Mouse (Mus musculus) heart, embryonic 12.5 days (tissue): ENCODE measurements around the gene Ankrd36. TPM values are rescaled to one million over a fixed set of nuclear protein-coding genes. Genes with fewer than 3 reads are reported as not detected.

Experiments
- ATAC-seq: fragments of 200-750 bp; cut with Nextera tagmentation; 2 replicates; pipeline ENCODE4 v1.8.0; 2017; ENCODE audit warnings: moderate TSS enrichment, moderate library complexity; ENCODE audit not compliant: insufficient number of reproducible peaks, low FRiP score
- H3K27ac ChIP-seq: fragments of 300-500 bp; sonication (generic); 2 replicates; pipeline ENCODE4 v1.5.1; 2016; ENCODE audit warnings: mild to moderate bottlenecking, moderate library complexity; ENCODE audit not compliant: poor library complexity, severe bottlenecking
- H3K27me3 ChIP-seq: fragments of 300-500 bp; sonication (generic); replicated peaks from 2 replicates; pipeline ENCODE4 v1.6.1; 2016; ENCODE audit warnings: mild to moderate bottlenecking, moderate library complexity
- H3K36me3 ChIP-seq: fragments of 300-500 bp; sonication (generic); 2 replicates; pipeline ENCODE4 v1.6.1; 2016; ENCODE audit warnings: mild to moderate bottlenecking, moderate library complexity
- H3K4me1 ChIP-seq: fragments of 300-500 bp; sonication (generic); replicated peaks from 2 replicates; pipeline ENCODE4 v1.6.1; 2016; ENCODE audit warnings: mild to moderate bottlenecking
- H3K4me2 ChIP-seq: fragments of 300-500 bp; sonication (generic); 2 replicates; pipeline ENCODE4 v1.6.1; 2016; ENCODE audit warnings: mild to moderate bottlenecking, moderate library complexity
- H3K4me3 ChIP-seq: fragments of 300-500 bp; sonication (generic); 2 replicates; pipeline ENCODE4 v1.5.1; 2016; ENCODE audit warnings: mild to moderate bottlenecking
- H3K9ac ChIP-seq: fragments of 300-500 bp; sonication (generic); 2 replicates; pipeline ENCODE4 v1.6.1; 2016; ENCODE audit warnings: mild to moderate bottlenecking, moderate library complexity
- H3K9me3 ChIP-seq: fragments of 300-500 bp; sonication (generic); replicated peaks from 2 replicates; pipeline ENCODE4 v1.6.1; 2016; ENCODE audit warnings: mild to moderate bottlenecking, moderate library complexity
- WGBS: fragments of 180-500 bp; shearing (Covaris S2); methylation state at CpG from one replicate; pipeline ENCODE4 v1.1.7; 2016; 5-methylcytosine and 5-hydroxymethylcytosine counted together
- polyA plus RNA-seq: library from polyadenylated mRNA; unstranded; fragments of >200 nt; fragmentation: Nextera tagmentation; extraction: Ambion mirVana; gene quantifications from 2 replicates; pipeline ENCODE4 v1.2.1, GENCODE M21; 2016

The Ankrd36 gene
- polyA plus RNA-seq = 0.18 TPM in 1 of 2 replicates, not detected in the other

GRCm38 (mm10) chr11:5569474-5569873 lies at the start of gene Ankrd36:
Gene Ankrd36, plus strand, starts transcription at chr11:5569684.
- no peak within 1 kb of the TSS for H3K27ac ChIP-seq
- no peaks in the 10 kb centered on the region for H3K36me3 ChIP-seq
- H3K4me2 ChIP-seq = no peak within 1 kb of the TSS
- ATAC-seq = no peak
- H3K4me1 ChIP-seq = 0 out of 2 replicates have a peak, but pooled peaks cover 4% of the 10 kb centered on the region
- 80% methylated on average over 12 of the region's 12 CpGs for WGBS
- no peaks in the 10 kb centered on the region for H3K27me3 ChIP-seq
- no peak within 1 kb of the TSS for H3K9ac ChIP-seq
- 0 out of 2 replicates have a peak, but pooled peaks cover 5% of the 10 kb centered on the region for H3K9me3 ChIP-seq
- H3K4me3 ChIP-seq = no peak within 1 kb of the TSS

GRCm38 (mm10) chr11:5520412-5521265 lies 48.8 kb upstream of the Ankrd36 start, which contains the start of gene Xbp1:
Gene Xbp1, plus strand, starts transcription at chr11:5520659.
- Histone ChIP-seq H3K36me3 (peaks cover 33% of the 10 kb centered on the region), H3K9me3 (no peaks in the 10 kb centered on the region), H3K4me1 (peaks cover 21% of the 10 kb centered on the region), H3K9ac (peak within 1 kb of the TSS; percentile 99), H3K4me2 (peak within 1 kb of the TSS; percentile 73), H3K27ac (peak within 1 kb of the TSS; percentile 95), H3K4me3 (peak within 1 kb of the TSS; percentile 99), H3K27me3 (no peaks in the 10 kb centered on the region)
- under 1% methylated on average over 72 of the region's 72 CpGs for WGBS
- ATAC-seq = peak; percentile 98

GRCm38 (mm10) chr11:5521266-5521515 lies 48.3 kb upstream of the Ankrd36 start:
- WGBS = 0% methylated on average over 13 of the region's 13 CpGs
- peak overlapping the region; percentile 95 for H3K27ac ChIP-seq
- peak; percentile 34 for ATAC-seq

GRCm38 (mm10) chr11:5521516-5522291 lies 47.8 kb upstream of the Ankrd36 start:
- Histone ChIP-seq H3K4me1 (peaks cover 21% of the 10 kb centered on the region), H3K27ac (peak overlapping the region; percentile 95), H3K4me2 (peak overlapping the region; percentile 73), H3K4me3 (peak overlapping the region; percentile 99), H3K36me3 (peaks cover 42% of the 10 kb centered on the region), H3K9ac (peak overlapping the region; percentile 99), H3K27me3 (no peaks in the 10 kb centered on the region), H3K9me3 (no peaks in the 10 kb centered on the region)
- peak; percentile 53 for ATAC-seq
- WGBS = under 1% methylated on average over 34 of the region's 34 CpGs

More at GRCm38 (mm10) chr11:5521266-5521515, 48.3 kb upstream of the Ankrd36 start:
- Histone ChIP-seq H3K9me3 (no peaks in the 10 kb centered on the region), H3K36me3 (peaks cover 38% of the 10 kb centered on the region), H3K4me3 (peak overlapping the region; percentile 99), H3K9ac (peak overlapping the region; percentile 99), H3K4me1 (peaks cover 21% of the 10 kb centered on the region), H3K27me3 (no peaks in the 10 kb centered on the region), H3K4me2 (peak overlapping the region; percentile 73)

- Histone ChIP-seq H3K27me3 (no peaks in the 10 kb centered on the region), H3K4me3 (no peak overlapping the region; the same call in 1 of the 2 replicates), H3K36me3 (peaks cover 51% of the 10 kb centered on the region), H3K9me3 (no peaks in the 10 kb centered on the region), H3K9ac (no peak overlapping the region; the same call in 1 of the 2 replicates), H3K4me2 (peak overlapping the region; percentile 73), H3K27ac (no peak overlapping the region), H3K4me1 (peaks cover 21% of the 10 kb centered on the region)
- 90% methylated on average over 11 of the region's 11 CpGs for WGBS
- ATAC-seq = no peak
Observed at GRCm38 (mm10) chr11:5522798-5523415, 46.6 kb upstream of the Ankrd36 start.

GRCm38 (mm10) chr11:5525418-5525817 lies 44.1 kb upstream of the Ankrd36 start:
- Histone ChIP-seq H3K9ac (no peak overlapping the region), H3K4me1 (peaks cover 16% of the 10 kb centered on the region), H3K9me3 (no peaks in the 10 kb centered on the region), H3K4me2 (no peak overlapping the region), H3K4me3 (no peak overlapping the region), H3K36me3 (peaks cover 67% of the 10 kb centered on the region), H3K27ac (no peak overlapping the region), H3K27me3 (no peaks in the 10 kb centered on the region)
- no peak for ATAC-seq
- WGBS = 87% methylated on average over 4 of the region's 4 CpGs

- H3K4me2 ChIP-seq = no peak overlapping the region
- H3K9me3 ChIP-seq = no peaks in the 10 kb centered on the region
- ATAC-seq = no peak
- H3K27me3 ChIP-seq = no peaks in the 10 kb centered on the region
- no peak overlapping the region for H3K27ac ChIP-seq
- no peak overlapping the region for H3K4me3 ChIP-seq
- 78% methylated on average over 7 of the region's 7 CpGs for WGBS
- H3K9ac ChIP-seq = no peak overlapping the region
- peaks cover 80% of the 10 kb centered on the region for H3K36me3 ChIP-seq
- peaks cover 16% of the 10 kb centered on the region for H3K4me1 ChIP-seq
Observed at GRCm38 (mm10) chr11:5526573-5527439, 42.7 kb upstream of the Ankrd36 start.

- peaks cover 84% of the 10 kb centered on the region for H3K36me3 ChIP-seq
- no peak overlapping the region for H3K4me3 ChIP-seq
- no peak overlapping the region for H3K9ac ChIP-seq
- H3K27ac ChIP-seq = no peak overlapping the region
- no peaks in the 10 kb centered on the region for H3K9me3 ChIP-seq
- H3K27me3 ChIP-seq = no peaks in the 10 kb centered on the region
- peaks cover 7% of the 10 kb centered on the region for H3K4me1 ChIP-seq
- ATAC-seq = no peak
- WGBS = 84% methylated on average over 5 of the region's 5 CpGs
- H3K4me2 ChIP-seq = no peak overlapping the region
Observed at GRCm38 (mm10) chr11:5527865-5528523, 41.5 kb upstream of the Ankrd36 start.

- ATAC-seq = no peak
- Histone ChIP-seq H3K36me3 (peaks cover 84% of the 10 kb centered on the region), H3K4me3 (no peak overlapping the region), H3K4me2 (no peak overlapping the region), H3K27ac (no peak overlapping the region), H3K4me1 (peaks cover 8% of the 10 kb centered on the region), H3K27me3 (no peaks in the 10 kb centered on the region), H3K9me3 (no peaks in the 10 kb centered on the region), H3K9ac (no peak overlapping the region)
- 65% methylated on average over 5 of the region's 5 CpGs for WGBS
Observed at GRCm38 (mm10) chr11:5528841-5529240, 40.6 kb upstream of the Ankrd36 start.

- peaks cover 84% of the 10 kb centered on the region for H3K36me3 ChIP-seq
- no peak for ATAC-seq
- H3K27ac ChIP-seq = no peak overlapping the region
- H3K4me3 ChIP-seq = no peak overlapping the region
- H3K4me2 ChIP-seq = no peak overlapping the region
- H3K27me3 ChIP-seq = no peaks in the 10 kb centered on the region
- H3K9ac ChIP-seq = no peak overlapping the region
- H3K9me3 ChIP-seq = no peaks in the 10 kb centered on the region
- WGBS = 85% methylated on average over 5 of the region's 5 CpGs
- H3K4me1 ChIP-seq = peaks cover 5% of the 10 kb centered on the region
Observed at GRCm38 (mm10) chr11:5530172-5530571, 39.3 kb upstream of the Ankrd36 start.
